Mouse (Mus musculus): Measurements from ENCODE around the gene Klf17. TPM values are rescaled to one million over a fixed set of nuclear protein-coding genes. Genes with fewer than 3 reads are reported as not detected.

Gene Klf17
- polyA plus RNA-seq, 1 experiment = not detected

GRCm38 (mm10) chr4:117724112-117724511 is 41.3 kb downstream of the Klf17 start, which contains the start of gene Gm12845:
Gene Gm12845, plus strand, starts transcription at chr4:117724412.
- WGBS = 89% methylated on average over 1 of the region's 1 CpGs
- no peak for DNase-seq
- no peaks in the 10 kb centered on the region for H3K27me3 ChIP-seq (replicated peaks; ENCODE audit: control insufficient read depth, insufficient read depth, low read length)

GRCm38 (mm10) chr4:117713303-117714098 is 51.9 kb downstream of the Klf17 start:
- TF ChIP-seq CTCF (conservative IDR thresholded peaks at IDR 0.05; ENCODE audit: insufficient read depth, insufficient read length, low read depth, low read length) = no peak
- no peak for TF ChIP-seq POLR2A (IDR thresholded peaks at IDR 0.05; ENCODE audit: low read depth, low read length)
- Histone ChIP-seq H3K27me3 (replicated peaks; ENCODE audit: control insufficient read depth, insufficient read depth, low read length) (no peaks in the 10 kb centered on the region), H3K4me1 (ENCODE audit: control insufficient read depth, insufficient read depth, low read length) (no peaks in the 10 kb centered on the region), H3K4me3 (ENCODE audit: insufficient read depth, low read depth, low read length) (no peak overlapping the region), H3K36me3 (ENCODE audit: control insufficient read depth, insufficient read depth, low read length) (no peaks in the 10 kb centered on the region), H3K27ac (ENCODE audit: insufficient read depth, low read depth, low read length) (no peak overlapping the region)
- 84% methylated on average over 6 of the region's 6 CpGs for WGBS
- no peak for DNase-seq

More at GRCm38 (mm10) chr4:117724112-117724511, 41.3 kb downstream of the Klf17 start, which contains the start of gene Gm12845:
- no peak within 1 kb of the TSS for H3K27ac ChIP-seq (ENCODE audit: insufficient read depth, low read depth, low read length)
- TF ChIP-seq CTCF (conservative IDR thresholded peaks at IDR 0.05; ENCODE audit: insufficient read depth, insufficient read length, low read depth, low read length) = no peak
- TF ChIP-seq POLR2A (IDR thresholded peaks at IDR 0.05; ENCODE audit: low read depth, low read length) = no peak
- no peaks in the 10 kb centered on the region for H3K4me1 ChIP-seq (ENCODE audit: control insufficient read depth, insufficient read depth, low read length)
- H3K4me3 ChIP-seq (ENCODE audit: insufficient read depth, low read depth, low read length) = no peak within 1 kb of the TSS
- no peaks in the 10 kb centered on the region for H3K36me3 ChIP-seq (ENCODE audit: control insufficient read depth, insufficient read depth, low read length)

- WGBS = 84% methylated on average over 3 of the region's 3 CpGs
- Histone ChIP-seq H3K4me3 (ENCODE audit: insufficient read depth, low read depth, low read length) (no peak overlapping the region), H3K27ac (ENCODE audit: insufficient read depth, low read depth, low read length) (no peak overlapping the region), H3K4me1 (ENCODE audit: control insufficient read depth, insufficient read depth, low read length) (no peaks in the 10 kb centered on the region), H3K27me3 (replicated peaks; ENCODE audit: control insufficient read depth, insufficient read depth, low read length) (no peaks in the 10 kb centered on the region), H3K36me3 (ENCODE audit: control insufficient read depth, insufficient read depth, low read length) (no peaks in the 10 kb centered on the region)
- no peak for DNase-seq
- no peak for TF ChIP-seq CTCF (conservative IDR thresholded peaks at IDR 0.05; ENCODE audit: insufficient read depth, insufficient read length, low read depth, low read length)
- no peak for TF ChIP-seq POLR2A (IDR thresholded peaks at IDR 0.05; ENCODE audit: low read depth, low read length)
These were observed 53.1 kb downstream of the Klf17 start for GRCm38 (mm10) chr4:117712314-117712713.

DNA sequence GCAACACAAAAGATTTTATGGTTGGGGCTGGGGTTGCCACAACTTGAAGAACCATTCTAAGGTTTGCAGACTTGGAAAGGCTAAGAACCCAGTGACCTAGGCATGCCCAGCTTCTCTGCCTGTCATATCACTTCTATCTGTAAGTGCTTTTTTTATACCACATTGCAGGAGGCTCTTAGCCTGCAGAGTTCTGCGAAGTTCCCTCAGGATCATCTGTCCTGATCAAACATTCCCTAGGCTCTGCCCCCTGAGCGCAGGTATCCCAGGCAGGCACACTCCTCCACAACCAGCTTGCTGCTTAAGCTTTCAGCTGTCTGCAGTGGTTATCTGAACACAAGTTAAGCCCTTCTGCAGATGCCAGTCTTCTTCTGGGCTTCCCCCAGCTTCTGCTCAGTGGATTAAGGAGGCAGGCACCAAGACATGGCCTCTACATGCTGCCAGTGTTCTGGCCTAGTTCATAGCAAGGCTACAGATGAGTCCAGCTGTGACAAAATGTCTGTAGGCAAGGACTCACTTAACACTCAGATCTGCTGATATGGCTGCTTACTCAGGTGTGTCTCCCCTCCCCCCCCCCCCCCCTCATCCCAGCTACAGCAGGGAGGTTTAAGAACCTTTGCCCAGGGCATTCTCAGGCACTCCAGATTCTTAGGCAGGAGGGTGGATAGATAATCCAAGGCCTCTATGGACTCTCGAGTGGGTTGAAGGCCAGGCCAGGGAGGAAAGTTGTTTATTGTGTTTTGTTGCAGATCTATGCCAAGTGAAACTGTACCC is 56.5 kb downstream of the Klf17 start:
- H3K27ac ChIP-seq (ENCODE audit: insufficient read depth, low read depth, low read length) = no peak overlapping the region
- no peak for TF ChIP-seq CTCF (conservative IDR thresholded peaks at IDR 0.05; ENCODE audit: insufficient read depth, insufficient read length, low read depth, low read length)
- no peak for TF ChIP-seq POLR2A (IDR thresholded peaks at IDR 0.05; ENCODE audit: low read depth, low read length)

More for the DNA sequence above, 56.5 kb downstream of the Klf17 start:
- DNase-seq = peak; percentile 8
- H3K4me3 ChIP-seq (ENCODE audit: insufficient read depth, low read depth, low read length) = no peak overlapping the region
- no peaks in the 10 kb centered on the region for H3K36me3 ChIP-seq (ENCODE audit: control insufficient read depth, insufficient read depth, low read length)
- WGBS = 48% methylated on average over 3 of the region's 3 CpGs
- no peaks in the 10 kb centered on the region for H3K4me1 ChIP-seq (ENCODE audit: control insufficient read depth, insufficient read depth, low read length)
- no peaks in the 10 kb centered on the region for H3K27me3 ChIP-seq (replicated peaks; ENCODE audit: control insufficient read depth, insufficient read depth, low read length)

Other genes with a start within 250 kb of the Klf17 start
- 73.0 and 97.6 TPM in 2 replicates for gene Eri3, start 215.3 kb downstream of the Klf17 start, polyA plus RNA-seq (2012; rRNA removed)
- 14.8 and 17.0 TPM in 2 replicates for gene Dmap1, start 83.4 kb downstream of the Klf17 start, polyA plus RNA-seq (2012; rRNA removed)
- not detected in 2 replicates for gene Gm12845, start 41.2 kb downstream of the Klf17 start, polyA plus RNA-seq (2012; rRNA removed)
- gene Slc6a9, start 68.9 kb upstream of the Klf17 start, polyA plus RNA-seq (2012; rRNA removed) = 19.2 and 25.7 TPM in 2 replicates
- gene Ccdc24, start 106.9 kb upstream of the Klf17 start, polyA plus RNA-seq (2012; rRNA removed) = 2.9 and 3.3 TPM in 2 replicates
- gene B4galt2, start 117.8 kb upstream of the Klf17 start, polyA plus RNA-seq (2012; rRNA removed) = 4.9 and 9.8 TPM in 2 replicates
- 768 and 777 TPM in 2 replicates for gene Atp6v0b, start 121.7 kb upstream of the Klf17 start, polyA plus RNA-seq (2012; rRNA removed)
- 9.4 and 10.1 TPM in 2 replicates for gene Dph2, start 126.4 kb upstream of the Klf17 start, polyA plus RNA-seq (2012; rRNA removed)
- 55.5 and 61.0 TPM in 2 replicates for gene Ipo13, start 149.4 kb upstream of the Klf17 start, polyA plus RNA-seq (2012; rRNA removed)
- 1.2 and 1.8 TPM in 2 replicates for gene Artn, start 164.1 kb upstream of the Klf17 start, polyA plus RNA-seq (2012; rRNA removed)

All from kidney, adult 2 months (tissue).